Mouse (Mus musculus): ENCODE data around the gene Minpp1.

Minpp1 gene

DNA sequence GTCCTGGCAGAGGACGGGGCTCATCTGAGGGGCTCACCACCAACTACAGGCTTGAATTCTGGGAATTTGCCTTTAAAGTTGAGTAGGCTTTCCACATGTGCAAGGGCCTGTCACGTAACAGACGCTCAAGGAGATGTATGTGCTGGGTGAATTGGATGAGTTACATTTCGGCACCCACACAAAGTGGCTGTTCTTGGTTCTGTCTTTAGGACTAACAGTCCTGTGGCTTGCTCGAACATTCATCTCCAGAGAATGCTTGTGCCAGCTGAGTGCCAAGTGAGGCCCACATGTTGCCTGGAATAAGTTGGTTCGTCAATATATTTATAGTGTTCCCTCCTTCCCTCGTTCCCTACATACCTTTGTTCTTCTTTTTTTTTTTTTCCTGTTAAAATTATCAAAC, 44.7 kb downstream of the Minpp1 start:
- DNase-seq, result no peak

DNA sequence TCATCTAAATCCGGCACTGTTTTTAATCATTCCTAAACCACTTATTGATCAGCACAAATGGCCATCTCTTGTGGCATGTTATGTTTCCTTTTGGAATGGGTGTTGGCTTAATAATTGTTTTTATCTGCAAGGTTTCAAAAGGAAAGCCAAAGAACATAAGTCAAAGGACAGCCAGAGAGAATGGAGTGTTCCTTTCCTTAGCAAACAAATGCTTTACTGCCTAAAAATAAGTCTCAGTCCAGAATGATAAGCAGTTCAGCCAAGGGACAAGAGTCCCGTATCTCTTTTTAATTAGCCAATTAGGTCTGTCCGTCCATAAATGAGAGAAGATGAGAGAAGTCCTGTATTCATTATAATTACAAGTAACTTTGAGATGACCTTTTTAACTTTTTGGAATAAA, 46.8 kb downstream of the Minpp1 start:
- DNase-seq, result no peak

DNA sequence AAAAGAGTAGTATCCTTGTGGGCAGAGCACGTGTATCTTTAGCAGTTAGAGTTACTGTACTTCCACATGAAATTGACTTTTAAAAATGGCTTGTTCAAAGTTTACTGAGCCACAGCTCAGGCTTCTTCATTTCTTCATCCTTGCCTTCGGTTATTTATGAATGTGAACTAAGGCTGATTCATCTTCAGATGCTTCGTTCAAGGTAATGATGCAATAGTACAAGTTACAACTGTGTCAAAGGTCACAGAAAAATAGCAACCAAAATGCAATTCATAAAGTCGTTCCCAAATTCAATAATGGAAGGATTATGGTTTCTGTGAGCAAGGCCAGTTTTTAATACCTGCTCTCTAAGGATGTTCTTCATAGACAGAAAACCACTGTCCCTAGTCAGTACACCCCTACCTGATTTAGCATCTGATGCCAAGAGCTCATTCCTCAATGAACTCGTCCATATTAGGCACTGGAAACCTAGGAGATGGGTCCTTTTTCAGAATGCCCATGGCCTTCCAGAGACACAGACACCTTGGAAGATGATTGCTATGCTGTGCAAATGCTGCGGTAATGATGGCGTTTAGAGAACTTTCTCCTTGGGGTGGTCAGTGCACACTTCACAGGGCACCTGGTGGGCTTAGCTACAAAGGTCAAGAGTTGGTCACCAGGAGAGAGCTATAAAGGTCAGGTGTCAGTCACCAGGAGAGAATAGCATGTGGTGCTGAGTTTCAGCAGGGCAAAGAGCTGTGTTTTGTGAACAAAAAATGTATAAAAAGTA, 47.4 kb downstream of the Minpp1 start:
- DNase-seq, result no peak

DNA sequence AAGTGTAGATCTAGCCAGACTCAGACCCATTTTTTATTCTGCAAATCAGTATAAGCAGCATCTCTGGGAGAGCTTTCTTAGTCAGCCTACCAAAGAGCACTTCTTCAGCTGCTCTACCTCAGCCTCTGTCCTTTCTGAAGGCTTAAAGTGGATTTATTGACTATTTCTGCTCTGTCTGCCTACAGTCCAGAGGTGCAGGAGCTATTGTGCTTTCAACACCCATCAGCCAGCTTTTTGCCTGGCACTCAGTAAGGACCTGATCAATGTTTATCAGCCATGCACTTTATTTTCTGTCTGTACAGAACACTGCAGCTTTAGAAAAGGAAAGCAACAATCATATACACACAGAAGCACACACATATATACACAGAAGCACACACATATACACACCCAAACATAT, 49.3 kb downstream of the Minpp1 start:
- no peak for DNase-seq

DNA sequence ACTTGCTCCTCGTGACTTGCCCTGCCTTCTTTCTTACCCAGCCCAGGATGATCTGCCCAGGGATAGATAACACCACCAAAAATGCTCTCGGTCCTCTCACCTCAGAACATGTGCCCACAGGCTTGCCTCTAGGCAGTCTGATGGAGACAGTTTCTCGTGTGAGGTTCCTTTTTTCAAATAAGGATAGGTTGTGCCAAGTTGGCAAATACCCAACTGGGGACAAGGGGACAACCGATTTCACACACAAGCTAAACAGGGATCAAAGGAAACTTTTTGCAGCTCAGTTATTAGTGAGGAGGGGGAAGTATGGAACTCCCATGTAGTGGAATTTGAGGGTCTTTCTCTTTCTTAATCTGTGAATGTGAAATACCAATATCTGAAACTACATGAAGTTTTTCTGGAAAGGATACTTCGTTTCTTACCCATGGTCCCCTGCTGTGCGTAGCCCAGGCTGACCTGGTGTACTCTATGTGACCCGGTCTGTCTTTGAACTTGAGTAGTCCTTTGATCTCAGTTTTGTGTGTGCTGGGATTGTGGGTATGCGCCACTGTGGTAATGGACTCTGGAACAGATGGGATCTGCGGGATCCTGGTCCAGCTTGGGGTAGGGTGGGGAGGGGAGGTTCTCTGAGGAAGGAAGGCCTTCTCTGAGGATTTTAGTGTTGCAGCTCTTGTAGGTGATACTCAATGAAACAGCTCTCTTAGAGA, 57.4 kb downstream of the Minpp1 start:
- DNase-seq, result no peak

DNA sequence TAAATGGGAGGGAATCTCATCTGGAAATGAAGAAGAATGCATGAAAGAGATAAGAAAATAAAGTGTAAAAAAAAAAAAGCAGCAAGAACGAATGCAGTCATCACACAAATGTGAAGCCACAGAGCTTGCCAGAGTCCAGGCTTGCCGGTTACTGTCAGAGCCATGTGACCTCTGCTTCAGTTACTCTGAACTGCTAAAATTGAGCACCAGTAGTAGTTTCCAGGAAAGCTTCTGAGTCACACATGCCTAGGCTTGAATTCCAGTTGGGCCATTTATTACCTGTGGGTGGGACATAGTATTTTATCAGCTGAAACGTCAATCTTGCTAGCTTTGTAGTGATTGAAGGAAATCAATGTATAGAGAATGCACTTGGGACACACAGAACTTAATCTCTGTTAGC, 61.8 kb downstream of the Minpp1 start:
- no peak for DNase-seq

DNA sequence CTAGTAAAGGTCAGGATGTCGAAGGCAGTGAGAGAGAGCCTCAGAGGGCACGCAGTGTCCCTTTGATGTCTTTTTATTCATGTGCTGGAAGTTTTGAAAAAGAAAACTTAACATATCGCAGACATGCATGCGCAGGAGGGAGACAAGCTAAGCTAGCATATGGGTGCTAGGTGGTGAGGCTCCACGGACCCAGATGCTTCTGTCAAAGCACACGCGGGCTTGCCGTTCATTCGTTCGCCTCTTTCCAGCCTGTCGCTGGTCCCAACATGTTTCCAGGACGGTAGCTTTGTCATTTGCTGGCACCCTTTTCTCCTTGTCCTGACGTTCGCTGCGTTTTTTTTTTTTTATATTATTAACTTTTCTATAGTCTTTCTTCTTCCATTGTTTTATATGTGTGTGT, 62.6 kb downstream of the Minpp1 start:
- DNase-seq, result no peak

DNA sequence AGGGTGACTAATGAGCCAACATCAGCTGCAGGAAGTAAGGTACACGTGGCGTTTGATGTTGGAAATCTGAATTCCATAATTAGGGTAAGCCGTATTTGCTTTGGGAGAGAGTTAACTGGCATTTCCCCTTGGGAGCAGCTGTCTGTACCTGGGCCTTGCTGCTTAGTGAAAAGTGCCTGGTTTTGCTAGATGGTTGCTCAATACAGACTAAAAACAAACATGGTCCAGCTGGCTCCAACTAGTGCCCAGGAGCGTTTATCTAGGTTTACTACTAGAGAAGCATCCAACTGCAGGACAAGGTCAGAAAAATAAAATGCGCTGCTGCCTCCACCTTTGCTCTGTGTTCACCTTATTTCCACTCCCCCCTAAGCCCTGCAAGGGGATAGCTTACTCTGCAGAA, 64.9 kb downstream of the Minpp1 start:
- DNase-seq, result no peak

DNA sequence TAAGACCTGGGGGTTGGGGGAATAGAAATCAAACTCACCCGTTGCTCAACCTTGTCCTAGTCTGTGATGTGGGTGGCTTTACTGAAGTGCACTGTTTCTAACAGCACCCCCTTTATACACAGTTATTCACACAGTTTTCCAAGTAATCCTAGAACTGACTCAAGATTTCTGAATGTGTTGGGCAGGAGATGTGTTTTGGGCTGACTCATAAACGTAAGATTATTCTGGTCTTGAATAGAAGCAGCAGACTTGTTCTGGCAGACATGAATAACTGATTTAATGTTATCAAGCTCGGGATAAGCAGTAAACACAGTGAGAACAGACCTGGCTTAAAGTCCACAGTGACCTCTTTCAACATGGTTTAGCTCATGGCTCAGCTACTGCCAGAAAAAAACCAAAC, 65.9 kb downstream of the Minpp1 start:
- DNase-seq, result no peak

DNA sequence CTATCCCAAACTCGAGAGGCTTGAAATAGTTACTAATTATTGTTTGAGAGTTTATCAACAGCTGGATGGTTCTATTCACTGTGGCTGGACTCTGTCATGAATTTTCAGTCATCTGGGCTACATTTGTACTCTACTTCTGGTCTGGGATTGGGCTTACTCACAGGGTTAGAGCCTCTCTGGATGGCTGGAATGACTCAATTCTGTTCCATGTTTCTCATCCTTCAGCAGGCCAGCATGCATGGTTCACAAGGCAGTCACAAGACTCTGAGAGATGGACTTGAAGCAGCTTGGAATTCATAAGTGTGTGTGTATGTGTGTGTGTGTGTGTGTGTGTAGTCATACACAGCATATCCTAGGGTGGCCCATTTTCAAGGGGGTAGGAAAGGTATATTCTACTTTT, 66.5 kb downstream of the Minpp1 start:
- no peak for DNase-seq

DNA sequence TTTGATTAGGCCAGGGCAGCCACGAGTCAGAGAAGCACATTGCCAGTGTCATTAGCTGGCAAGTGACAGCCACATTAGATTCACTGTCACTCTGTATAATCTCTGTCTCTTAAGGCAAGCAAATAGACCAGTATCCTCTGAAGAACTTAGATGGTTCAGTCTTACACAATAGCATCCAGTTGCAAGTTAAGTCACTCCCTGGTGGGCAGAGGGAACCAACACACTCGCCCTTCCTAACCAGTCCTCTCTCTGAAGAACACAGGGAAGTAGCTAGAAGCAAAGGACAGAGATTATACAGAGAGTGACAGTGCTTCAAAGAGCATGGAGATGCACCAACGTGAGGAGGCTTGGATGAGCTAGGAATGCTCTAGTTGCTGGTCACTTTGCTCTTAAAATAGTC, 67.7 kb downstream of the Minpp1 start:
- no peak for DNase-seq

DNA sequence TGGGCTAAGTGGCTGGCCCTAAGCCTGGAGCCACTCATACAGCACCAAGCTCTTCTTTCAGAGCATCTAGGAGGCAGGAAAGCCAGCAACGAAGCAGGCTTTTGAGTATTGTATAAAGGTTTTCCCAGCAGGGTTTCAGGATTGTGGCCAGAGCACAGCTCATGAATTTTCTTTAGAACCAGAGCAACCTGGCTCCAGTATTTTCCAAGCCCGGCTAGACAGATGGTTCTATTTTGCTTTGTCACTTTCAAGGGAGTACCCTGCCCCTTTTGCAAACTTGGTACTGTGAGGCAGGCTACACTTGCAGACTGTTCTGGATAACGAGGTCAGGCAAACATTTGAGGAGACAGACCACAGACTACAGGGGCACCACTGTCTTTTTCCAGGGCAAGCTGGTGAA, 69.7 kb downstream of the Minpp1 start:
- no peak for DNase-seq

Measured in kidney, postnatal 10 days (tissue).